Mouse (Mus musculus) embryonic stem cell, embryonic (primary cell): ENCODE results near the gene Msrb3.

ENCODE experiments used
- CTCF ChIA-PET, 4 experiments: fragments of 300-600 bp in 2 of 4; fragments of 350-600 bp in 2 of 4; sonication (Branson Sonifier 250); formaldehyde crosslinking; loops; one replicate each; lab custom pipeline; 2022; ENCODE audit warnings: inconsistent platforms in 2 of 4; lab: Charles Lee
- POLR2A ChIA-PET, 4 experiments: fragments of 300-600 bp in 2 of 4; fragments of 350-600 bp in 2 of 4; sonication (Branson Sonifier 250); formaldehyde crosslinking; loops; one replicate each; lab custom pipeline; 2022; ENCODE audit warnings: antibody characterized with exemption in 4 of 4, inconsistent platforms in 1 of 4; lab: Charles Lee

The Msrb3 gene

DNA sequence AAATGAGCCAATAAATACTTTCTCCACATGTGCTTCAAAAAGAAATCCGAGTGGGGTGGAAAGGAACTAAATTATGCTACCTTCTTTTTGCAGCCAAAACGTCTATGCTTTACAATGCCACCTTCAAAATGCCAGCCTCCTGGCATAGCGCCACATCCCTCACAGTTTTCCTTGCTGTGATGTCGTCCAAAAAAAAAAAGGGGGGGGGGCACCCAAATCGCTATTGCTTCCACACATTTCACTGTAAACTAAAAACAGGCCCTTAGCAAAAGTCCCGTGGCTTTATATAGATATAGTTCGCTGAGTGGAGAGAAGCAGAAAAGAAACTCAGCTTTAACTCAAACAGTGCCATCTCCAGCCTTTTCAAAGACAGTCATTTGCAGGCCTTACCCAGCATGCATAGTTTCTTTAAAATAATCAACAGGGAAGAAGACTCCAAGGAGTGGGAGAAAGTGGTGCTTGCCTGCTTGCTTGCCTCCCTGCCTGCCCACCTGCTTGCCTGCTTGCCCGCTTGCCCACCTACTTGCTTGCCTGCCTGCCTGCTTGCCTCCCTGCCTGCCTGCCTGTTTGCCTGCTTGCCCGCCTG is 47.6 kb downstream of the Msrb3 start:
- POLR2A ChIA-PET: interaction anchor here in 3 of 4 experiments (0.7 to 2.2 kb wide), 3 partner anchors 9 to 241 kb away, joined by 3 to 7 read pairs (median 4); no protein-coding TSS in a partner anchor
- CTCF ChIA-PET: interaction anchor here in 3 of 4 experiments (0.6 to 1.7 kb wide), 7 partner anchors 9 to 276 kb away, joined by 3 to 7 read pairs (median 3); no protein-coding TSS in a partner anchor

GRCm38 (mm10) chr10:120850391-120851195 is 48.3 kb downstream of the Msrb3 start:
- CTCF ChIA-PET: interaction anchor here in 3 of 4 experiments (0.6 to 1.7 kb wide), 8 partner anchors 8 to 275 kb away, joined by 3 to 9 read pairs (median 4); no protein-coding TSS in a partner anchor
- POLR2A ChIA-PET: interaction anchor here in 2 of 4 experiments (0.8 to 2.2 kb wide), 3 partner anchors 9 to 241 kb away, joined by 3 to 7 read pairs (median 3); no protein-coding TSS in a partner anchor

DNA sequence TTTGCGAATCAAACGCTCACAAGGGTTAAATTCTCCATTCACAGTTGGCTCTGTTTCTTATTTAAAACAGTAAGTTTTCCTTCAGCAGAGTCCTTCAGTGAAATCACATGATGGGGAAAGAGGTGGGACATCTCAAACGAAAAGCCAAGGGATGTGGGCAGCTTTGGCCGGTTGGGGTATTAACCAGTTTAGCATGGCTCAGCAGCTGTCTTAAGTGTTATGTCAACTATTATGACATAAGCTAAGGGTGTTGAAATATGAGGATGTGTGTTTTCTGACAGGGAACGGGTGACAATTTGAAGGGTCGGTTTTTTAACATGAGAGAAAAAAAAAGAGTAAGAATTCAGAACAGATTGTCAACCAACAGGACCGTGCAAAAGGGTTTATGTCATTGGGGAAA is 50.2 kb downstream of the Msrb3 start:
- CTCF ChIA-PET: no interaction called here
- POLR2A ChIA-PET: no interaction called here

DNA sequence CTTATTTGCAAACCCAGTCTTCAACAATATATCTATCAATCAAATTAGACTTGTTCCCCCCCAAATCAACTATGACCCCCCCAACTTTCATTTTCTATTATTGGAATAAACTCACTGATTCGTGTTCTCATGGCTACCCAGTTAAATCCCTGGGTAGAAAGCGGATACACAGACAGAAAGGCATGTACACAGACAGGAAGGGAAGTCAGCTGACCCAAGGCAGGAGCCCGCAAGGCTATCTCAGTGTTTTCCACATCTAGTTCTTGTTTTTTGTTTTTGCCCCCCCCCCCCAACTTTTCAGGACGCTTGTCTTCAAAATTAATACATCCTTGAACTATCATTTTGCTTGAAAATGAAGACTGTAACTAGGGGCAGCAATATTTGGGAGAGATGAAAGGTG is 51.1 kb downstream of the Msrb3 start:
- ChIA-PET CTCF (no interaction called here), POLR2A (interaction anchor here in 1 of 4 experiments (0.6 kb wide), 1 partner anchor 543 kb away, joined by 8 read pairs; no protein-coding TSS in a partner anchor)

DNA sequence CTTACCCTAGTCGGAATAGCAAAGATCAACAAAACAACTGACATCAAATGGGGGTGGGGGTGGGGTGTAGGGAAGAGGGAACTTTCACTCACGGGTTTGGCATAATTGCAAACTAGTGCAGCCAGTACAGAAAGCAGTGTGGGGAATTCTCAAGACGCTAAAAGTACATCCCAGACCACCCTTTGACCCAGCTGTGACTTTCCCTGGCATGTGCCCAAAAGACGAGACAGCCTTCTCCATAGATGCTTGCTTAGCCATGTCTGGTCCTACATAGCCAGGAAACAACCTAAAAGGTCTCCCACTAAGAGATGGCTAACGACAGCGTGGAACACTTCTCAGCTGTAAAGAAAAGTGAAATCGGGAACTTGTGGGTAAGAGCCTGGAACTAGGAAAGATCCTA is 58.9 kb downstream of the Msrb3 start:
- ChIA-PET POLR2A (interaction anchor here in 1 of 4 experiments (2.1 kb wide), 1 partner anchor 13 kb away, joined by 11 read pairs; no protein-coding TSS in a partner anchor), CTCF (interaction anchor here in 2 of 4 experiments (1.4 to 2.0 kb wide), 2 partner anchors 17 to 18 kb away, joined by 3 to 9 read pairs; no protein-coding TSS in a partner anchor)

GRCm38 (mm10) chr10:120834531-120834930 is 64.4 kb downstream of the Msrb3 start:
- CTCF ChIA-PET: interaction anchor here in 1 of 4 experiments (0.5 kb wide), 1 partner anchor 563 kb away, joined by 6 read pairs; no protein-coding TSS in a partner anchor
- POLR2A ChIA-PET: no interaction called here

DNA sequence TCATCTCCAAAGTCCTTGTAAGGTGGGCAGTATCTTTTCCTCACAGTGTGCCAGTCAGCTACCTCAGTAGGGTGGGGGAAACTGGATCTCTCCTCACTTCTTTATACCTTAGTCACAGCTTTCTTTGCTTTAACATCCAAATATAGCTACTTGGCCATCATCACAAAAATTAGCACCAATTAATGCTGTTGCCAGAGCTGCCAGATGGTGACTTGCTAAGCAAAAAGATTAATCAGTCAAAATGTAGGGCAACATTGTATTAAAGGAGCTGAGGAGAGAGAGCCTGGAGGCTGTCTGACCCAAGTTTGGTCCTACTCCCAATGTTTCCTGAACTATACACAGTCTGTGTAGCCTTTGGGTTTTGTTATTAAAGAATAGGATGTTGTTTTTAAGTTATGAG is 65.1 kb downstream of the Msrb3 start:
- ChIA-PET CTCF (interaction anchor here in 1 of 4 experiments (0.5 kb wide), 1 partner anchor 562 kb away, joined by 6 read pairs; no protein-coding TSS in a partner anchor), POLR2A (interaction anchor here in 1 of 4 experiments (1.3 kb wide), 1 partner anchor 12 kb away, joined by 3 read pairs; no protein-coding TSS in a partner anchor)

DNA sequence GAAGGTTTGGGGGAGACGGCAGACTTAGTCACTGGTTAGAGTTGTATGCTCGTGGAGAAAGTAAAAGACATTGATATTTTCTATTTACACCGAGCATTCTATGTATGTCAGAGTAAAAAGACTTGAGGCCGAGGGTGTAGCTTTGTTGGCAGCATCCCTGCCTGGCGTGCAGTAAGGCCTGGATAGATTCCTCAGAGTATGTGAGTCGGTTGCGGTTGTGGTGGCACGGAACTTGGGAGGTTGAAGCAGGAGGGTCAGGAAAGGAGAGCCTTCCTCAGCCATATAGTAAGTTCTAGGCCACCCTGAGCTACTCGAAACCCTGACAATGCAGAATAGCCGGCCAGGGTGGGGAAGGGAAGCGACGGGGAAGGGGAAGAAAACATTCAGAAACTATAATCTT is 71.1 kb downstream of the Msrb3 start:
- CTCF ChIA-PET: interaction anchor here in 3 of 4 experiments (0.5 to 2.0 kb wide), 4 partner anchors 19 to 147 kb away, joined by 3 to 4 read pairs (median 3); no protein-coding TSS in a partner anchor
- POLR2A ChIA-PET: interaction anchor here in 2 of 4 experiments (0.8 to 2.0 kb wide), 2 partner anchors 13 kb away, joined by 4 to 11 read pairs; no protein-coding TSS in a partner anchor

DNA sequence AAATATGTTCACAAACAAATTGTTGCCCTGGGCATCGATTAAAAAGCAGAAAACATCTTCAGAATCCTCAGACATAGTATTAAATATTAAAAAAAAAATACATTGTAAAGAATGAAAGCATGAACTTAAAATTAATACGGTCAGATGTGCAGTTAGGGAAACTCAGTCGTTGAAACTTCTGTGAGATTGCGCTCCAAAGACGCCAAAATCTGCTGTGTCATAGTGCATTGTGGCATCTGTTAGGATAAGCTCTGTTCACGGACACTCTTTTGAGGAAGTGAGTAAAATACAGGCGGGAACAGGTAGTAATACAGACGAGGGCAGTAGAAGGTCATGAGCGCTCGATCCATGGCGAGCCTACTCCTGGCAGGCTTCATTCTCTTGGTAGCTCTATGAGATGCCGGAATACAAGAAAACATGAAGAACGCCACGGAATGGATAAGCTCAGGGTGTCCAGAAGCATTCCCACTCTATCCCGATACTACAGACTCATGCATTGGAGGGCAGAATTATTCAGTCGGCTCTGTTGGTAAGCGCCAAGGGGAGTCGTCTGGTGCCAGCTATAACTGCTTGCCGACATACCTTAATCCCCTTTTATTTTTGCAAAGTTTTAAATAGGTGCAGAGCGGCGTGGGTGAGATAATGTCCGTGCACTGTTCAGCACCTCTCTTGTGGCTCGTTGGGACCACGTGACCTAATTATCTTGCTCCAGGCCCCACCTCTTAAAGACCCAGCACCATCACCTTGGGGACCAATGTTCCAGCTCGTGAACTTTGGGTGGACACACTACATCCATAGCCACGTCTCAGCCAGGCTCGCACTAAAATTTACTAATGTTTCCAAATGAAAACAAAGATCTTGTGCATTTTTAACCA is 71.9 kb downstream of the Msrb3 start:
- POLR2A ChIA-PET: interaction anchor here (0.7 to 2.0 kb wide), 5 partner anchors 14 to 470 kb away, joined by 4 to 11 read pairs (median 5); no protein-coding TSS in a partner anchor

GRCm38 (mm10) chr10:120826381-120826780 is 72.5 kb downstream of the Msrb3 start:
- CTCF ChIA-PET: interaction anchor here in 3 of 4 experiments (0.8 to 2.0 kb wide), 3 partner anchors 31 to 38 kb away, joined by 3 to 4 read pairs (median 3); no protein-coding TSS in a partner anchor
- POLR2A ChIA-PET: interaction anchor here in 3 of 4 experiments (0.5 to 2.0 kb wide), 5 partner anchors 14 to 471 kb away, joined by 4 to 11 read pairs (median 5); no protein-coding TSS in a partner anchor

More for the DNA sequence above, 71.9 kb downstream of the Msrb3 start:
- CTCF ChIA-PET: interaction anchor here in 3 of 4 experiments (0.5 to 2.0 kb wide), 5 partner anchors 30 to 147 kb away, joined by 3 to 4 read pairs (median 3); no protein-coding TSS in a partner anchor

- ChIA-PET CTCF (no interaction called here), POLR2A (interaction anchor here in 1 of 4 experiments (1.4 kb wide), 1 partner anchor 32 kb away, joined by 4 read pairs; no protein-coding TSS in a partner anchor)
These were observed 73.3 kb downstream of the Msrb3 start for GRCm38 (mm10) chr10:120825594-120825993.

- POLR2A ChIA-PET: interaction anchor here in 1 of 4 experiments (0.6 to 1.0 kb wide), 2 partner anchors 12 to 29 kb away, joined by 3 read pairs; no protein-coding TSS in a partner anchor
These were observed 77.2 kb downstream of the Msrb3 start for GRCm38 (mm10) chr10:120821491-120822358.

DNA sequence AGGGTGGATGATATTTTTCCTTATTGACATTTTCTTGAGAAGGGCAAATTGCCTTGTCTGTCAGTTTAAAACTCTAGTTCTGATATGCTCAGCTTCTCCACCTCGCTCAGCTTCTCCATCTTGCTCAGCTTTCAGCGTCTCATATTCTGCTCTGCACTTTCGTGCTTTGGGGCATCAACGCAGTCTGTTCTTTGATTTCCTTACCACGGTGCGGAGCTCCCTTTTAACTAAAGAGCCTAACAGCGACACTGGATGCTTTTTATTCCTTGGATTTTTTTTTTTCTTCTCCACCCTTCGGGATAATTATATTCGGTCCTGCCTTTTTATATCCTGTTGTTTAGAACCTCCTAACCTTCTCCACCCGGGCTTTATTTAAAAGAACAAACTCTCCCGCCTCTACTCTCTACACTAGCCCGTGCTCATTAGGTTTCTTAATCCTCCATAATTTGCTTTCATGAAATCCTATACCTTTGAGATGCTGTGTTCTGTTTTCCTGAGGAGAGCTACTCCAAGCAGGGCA is 78.1 kb downstream of the Msrb3 start:
- POLR2A ChIA-PET: no interaction called here
- CTCF ChIA-PET: interaction anchor here in 1 of 4 experiments (1.3 kb wide), 1 partner anchor 55 kb away, joined by 3 read pairs; no protein-coding TSS in a partner anchor

More at GRCm38 (mm10) chr10:120821491-120822358, 77.2 kb downstream of the Msrb3 start:
- CTCF ChIA-PET: interaction anchor here in 1 of 4 experiments (0.6 kb wide), 1 partner anchor 105 kb away, joined by 3 read pairs; no protein-coding TSS in a partner anchor

DNA sequence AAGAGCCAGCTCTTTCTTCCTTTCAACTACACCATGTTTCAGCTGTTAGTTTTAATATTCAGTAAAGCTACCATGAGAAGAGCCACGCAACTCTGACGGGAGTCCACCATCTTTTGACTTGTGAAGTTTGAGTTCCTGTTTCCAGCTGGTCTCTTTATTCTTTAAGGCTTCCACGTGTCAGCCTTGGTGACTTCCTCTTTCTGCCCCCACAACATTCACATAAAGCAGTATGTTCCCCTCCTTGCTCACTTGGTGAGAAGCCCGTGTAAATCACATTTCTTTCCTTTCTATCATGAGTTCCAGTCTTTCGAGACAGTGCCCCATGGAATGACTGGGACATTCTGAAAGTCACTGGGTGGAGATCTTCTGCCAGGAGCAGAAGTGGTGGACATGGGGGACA is 83.6 kb downstream of the Msrb3 start:
- ChIA-PET POLR2A (no interaction called here), CTCF (interaction anchor here in 2 of 4 experiments (0.6 to 1.1 kb wide), 2 partner anchors 27 to 43 kb away, joined by 3 to 4 read pairs; no protein-coding TSS in a partner anchor)

- ChIA-PET CTCF (interaction anchor here in 1 of 4 experiments (0.6 to 1.5 kb wide), 2 partner anchors 46 to 519 kb away, joined by 3 to 4 read pairs; no protein-coding TSS in a partner anchor), POLR2A (interaction anchor here in 1 of 4 experiments (1.0 kb wide), 1 partner anchor 20 kb away, joined by 3 read pairs; no protein-coding TSS in a partner anchor)
These were observed 87.0 kb downstream of the Msrb3 start for GRCm38 (mm10) chr10:120811796-120812443.
